Mouse (Mus musculus) gastrocnemius, adult 18-20 months (tissue): Measurements from ENCODE around the gene Pigm. TPM values are rescaled to one million over a fixed set of nuclear protein-coding genes. Genes with fewer than 3 reads are reported as not detected.

Source experiments
- DNase-seq: peaks from one replicate; pipeline ENCODE4 v3.0.0; 2021; ENCODE audit warnings: low spot score
- total RNA-seq, 2 experiments: library from RNA; stranded (reverse); gene quantifications; 2 replicates each; pipeline ENCODE4 v1.2.3; 2021

Pigm gene
- total RNA-seq, 2 experiments from 2014 or later: 3.0 to 3.3 TPM

DNA sequence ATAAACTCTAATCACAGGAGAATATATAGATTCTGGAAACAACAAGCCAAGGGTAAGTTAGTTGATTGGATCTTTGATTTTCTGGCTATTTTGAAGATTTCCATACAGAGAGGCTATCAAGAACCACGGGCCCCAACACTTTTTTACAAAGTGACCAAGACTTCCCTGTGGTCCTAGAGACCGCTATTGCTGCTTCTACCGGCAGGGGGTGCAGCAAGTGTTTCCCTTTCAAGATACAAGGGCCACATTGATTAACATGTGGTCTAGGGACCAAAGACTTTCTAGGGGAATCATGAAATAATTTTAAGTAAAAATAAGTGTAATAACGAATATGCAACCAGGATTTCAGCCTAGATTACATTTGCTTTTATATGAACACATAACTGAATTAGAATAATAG is 34.5 kb downstream of the Pigm start:
- peak; percentile 46 for DNase-seq

DNA sequence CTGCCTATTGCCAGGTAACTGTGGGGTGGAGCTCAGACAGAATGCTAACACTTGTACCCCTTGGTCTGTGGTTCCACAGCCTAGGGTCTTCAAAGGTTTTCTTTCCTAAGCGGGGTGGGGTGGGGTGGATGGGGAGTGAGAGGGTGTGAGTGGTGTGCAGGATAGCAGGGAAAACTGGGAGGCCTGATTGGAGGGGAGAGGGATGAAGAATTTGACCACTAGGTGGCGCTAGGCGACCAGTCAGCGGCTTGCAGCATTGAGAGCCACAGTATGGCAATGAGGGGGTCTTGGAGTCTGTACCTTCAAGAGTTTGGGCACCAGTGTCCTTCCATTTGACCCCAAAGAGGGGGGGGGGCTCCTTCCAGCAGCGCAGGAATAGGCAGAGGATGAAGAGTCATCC is 35.9 kb downstream of the Pigm start:
- peak; percentile 63 for DNase-seq

DNA sequence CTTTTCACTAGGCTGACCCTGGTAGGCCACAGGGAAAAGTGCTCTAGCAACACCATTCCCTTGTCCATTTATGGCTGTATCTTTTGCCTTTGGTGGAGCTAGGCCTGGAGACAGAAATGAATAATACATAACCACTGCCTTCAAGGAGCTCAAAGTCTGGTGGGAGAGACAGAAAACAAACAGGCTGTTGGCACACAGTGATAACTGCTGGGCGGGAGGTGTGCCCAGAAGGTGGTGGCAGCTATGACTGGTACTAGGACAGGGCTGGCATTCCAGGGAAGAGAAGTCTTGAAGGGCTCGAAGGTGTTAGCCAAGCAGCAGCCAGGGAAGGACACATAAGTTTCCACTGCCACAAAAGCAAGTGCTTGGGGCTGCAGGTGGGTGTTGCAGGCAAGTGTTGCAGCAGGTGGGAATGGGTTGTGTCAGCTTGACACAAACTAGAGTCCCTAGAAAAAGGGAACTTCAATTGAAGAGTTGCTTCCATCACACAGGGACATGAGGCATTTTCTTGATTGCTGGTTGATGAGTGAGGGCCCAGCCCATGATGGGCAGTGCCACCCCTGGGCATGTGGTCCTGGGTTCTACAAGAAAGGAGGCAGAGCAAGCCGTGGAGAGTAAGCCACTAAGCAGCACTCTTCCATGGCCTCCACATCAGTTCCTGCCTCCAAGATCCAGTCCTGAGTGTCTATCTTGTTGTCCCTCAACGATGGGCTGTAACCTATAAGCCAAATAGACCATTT is 37.3 kb downstream of the Pigm start:
- DNase-seq: no peak

DNA sequence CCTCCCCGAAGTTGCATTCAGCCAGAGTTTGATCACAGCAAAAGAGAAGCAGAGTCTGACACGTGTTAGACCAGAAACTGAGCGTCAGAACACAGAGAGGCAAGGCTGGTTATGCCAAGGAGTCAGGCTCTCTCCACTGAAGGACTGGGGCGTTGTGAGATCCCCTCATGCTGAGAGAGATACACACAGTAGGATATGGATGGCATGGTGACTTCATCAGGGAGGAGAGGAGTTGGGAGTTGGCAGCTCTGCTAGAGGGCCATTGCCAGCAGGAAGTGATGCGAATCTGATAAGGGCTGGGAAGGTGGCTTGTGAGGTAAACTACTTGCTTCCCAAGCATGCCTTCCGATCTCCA is 37.9 kb downstream of the Pigm start:
- DNase-seq: no peak

DNA sequence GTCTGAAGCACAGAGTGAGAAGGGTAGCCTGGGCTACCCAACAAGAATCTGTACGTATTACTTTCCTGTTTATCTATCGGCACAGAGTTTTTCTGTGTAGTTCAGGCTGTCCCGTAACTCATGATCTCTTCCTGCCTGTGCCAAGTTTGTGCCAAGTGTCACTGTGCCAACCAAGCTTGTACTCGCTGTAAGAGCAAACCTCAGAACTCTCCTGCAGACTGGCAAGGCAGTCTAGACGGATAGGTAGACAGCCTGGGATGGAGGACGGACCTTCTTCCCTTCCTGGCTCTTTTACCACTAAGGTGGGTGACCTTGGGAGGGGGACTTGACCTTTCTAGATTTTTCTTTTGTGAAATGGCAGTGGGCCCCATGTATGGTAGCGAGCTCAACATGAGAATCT is 38.7 kb downstream of the Pigm start:
- no peak for DNase-seq

DNA sequence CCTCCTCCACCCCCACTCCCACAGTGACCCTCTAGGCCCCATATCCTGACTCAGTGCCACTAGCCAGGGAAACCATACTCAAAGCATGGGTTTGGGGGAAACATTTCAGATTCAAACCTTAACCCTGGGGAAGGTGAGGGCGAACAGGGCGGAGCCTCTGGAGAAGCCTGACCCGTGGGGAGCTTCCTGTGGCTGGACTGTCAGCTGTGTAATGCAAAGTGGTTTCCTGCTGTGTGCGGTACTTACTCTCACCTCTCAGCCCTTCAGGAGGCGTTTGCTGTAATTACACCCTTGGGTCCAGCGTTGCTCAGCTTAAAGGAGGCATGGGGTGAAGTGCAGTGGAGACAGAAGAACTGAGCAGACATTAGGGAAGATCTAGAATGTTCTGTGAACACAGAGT is 41.8 kb downstream of the Pigm start:
- DNase-seq: no peak

DNA sequence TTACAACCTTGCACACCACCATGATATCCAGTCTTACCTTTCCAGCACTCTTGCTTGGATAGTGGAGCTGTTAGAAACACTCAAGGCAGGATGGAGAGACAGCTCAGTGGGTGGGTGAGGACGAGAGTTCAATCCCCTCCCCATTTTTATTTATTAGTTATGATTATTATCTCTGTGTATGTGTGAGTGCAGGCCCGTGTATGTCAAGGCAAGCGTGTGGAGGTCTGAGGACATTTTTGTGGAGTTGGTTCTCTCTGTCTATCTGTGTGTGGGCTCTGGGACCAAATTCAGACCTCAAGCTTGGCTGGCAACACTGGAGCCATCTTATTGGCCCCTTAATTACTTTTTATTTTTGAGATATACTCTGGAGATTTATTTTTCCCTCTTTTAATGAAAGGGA is 42.3 kb downstream of the Pigm start:
- no peak for DNase-seq

DNA sequence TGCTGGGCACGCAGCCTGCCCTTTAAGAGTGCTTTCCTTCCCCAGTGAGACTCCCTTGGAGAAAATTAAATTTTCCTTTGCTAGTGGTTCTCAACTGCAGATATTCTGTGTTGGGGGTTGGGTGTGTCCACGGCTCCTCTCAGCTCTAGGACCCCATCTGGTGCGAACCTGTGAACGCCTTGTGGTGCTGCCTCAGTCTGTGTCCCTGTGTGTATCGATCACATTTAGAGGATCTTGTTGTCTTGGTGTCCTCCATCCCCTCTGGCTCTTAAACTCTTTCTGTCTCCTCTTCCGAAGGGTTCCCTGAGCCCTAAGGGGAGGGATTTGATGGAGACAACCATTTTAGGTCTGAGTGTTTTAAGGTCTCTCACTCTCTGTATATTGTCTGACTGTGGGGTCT is 43.8 kb downstream of the Pigm start:
- DNase-seq: no peak

DNA sequence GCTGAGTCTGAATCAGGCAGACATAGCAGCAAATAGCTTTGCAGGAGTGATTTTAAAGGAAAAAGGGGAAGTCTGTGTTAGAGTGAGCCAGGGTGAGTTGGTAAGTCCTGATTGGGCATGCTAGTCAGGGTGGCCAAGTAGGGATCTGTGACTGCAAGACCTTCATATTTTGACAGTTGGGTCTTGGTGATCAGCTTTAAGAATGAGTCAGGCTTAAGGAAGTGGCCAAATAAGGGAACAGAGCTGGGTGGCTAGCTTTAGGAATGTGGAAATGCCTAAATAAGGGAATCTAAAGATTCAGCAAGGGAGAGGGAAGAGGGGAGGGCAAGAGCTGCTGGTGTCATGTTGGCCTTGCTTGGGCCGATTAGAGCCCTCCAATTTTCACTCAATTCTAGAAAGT is 47.0 kb downstream of the Pigm start:
- no peak for DNase-seq

DNA sequence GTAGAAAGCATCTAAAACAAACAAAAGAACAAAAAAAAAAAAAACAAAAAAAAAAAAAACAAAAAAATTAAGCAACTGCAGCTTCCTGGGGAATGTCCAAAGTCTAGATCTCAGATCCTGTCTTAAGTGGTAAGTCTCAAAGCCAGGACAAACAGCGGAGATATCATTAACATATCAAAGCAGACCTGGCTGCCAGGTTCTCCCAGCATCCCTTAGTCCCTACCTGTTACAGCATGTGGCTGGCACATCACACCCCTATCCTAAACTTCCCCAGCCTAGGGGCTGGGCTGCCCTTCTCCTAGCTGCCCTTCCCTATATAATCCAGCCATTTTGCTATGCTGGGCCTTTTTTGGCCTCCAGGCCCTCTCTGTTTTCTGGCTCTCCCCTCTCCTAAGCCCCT is 50.1 kb downstream of the Pigm start:
- DNase-seq: no peak

DNA sequence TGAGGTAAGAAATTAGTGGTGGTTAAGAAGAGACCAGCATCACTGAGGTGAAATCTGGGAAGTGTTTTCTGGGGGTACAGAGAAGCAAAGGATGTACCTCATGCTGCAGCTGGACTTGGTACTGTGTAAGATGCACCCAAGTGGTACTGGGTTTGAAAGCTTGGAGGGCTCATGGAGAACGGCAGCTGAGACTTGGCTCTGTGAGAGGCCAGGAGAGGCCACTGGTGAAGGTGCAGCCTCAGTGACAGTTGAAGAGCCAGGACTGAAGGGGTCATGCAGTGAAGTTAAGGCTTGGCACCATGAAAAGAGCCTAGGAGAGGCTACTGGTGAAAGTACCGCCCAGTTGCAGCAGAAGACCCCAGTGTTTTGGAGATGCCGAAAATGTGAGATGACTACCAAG is 51.5 kb downstream of the Pigm start:
- no peak for DNase-seq

DNA sequence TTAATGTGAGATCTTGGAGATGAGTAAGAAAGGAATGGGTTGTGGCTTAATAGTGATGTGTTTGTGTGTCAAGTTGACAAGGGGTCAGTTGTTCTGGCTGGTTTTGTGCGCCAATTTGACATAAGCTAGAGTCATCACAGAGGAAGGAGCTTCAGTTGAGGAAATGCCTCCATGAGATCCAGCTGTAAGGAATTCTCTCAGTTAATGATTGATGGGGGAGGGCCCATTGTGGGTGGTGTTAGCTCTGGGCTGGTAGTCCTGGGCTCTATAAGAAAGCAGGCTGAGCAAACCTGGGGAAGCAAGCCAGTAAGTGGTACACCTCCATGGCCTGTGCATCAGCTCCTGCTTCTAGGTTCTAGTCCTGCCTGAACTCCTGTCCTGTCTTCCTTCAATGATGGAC is 52.3 kb downstream of the Pigm start:
- DNase-seq: no peak

DNA sequence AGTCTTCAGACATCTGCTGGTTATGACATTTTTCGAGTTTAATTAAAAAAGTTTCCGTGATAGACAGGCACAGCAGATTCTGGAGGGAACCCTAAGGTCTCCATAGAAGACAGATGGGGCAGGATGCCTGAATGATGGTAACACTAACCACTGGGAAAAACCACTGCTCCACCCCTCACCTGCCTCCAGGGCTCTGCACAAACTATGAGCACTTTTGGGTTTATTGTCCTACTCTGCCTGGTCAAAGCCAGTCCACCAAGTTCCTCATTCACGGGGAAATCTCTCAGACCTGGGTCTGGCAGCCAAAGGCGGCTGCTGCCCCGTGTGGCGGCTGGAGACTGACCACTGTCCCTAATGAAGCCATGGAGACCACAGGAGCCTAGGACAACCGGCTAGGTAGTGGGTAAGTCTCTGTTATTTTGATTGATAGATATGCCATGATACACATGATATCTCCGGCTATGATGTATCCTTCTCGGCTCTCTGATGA is 54.4 kb downstream of the Pigm start:
- DNase-seq: no peak

DNA sequence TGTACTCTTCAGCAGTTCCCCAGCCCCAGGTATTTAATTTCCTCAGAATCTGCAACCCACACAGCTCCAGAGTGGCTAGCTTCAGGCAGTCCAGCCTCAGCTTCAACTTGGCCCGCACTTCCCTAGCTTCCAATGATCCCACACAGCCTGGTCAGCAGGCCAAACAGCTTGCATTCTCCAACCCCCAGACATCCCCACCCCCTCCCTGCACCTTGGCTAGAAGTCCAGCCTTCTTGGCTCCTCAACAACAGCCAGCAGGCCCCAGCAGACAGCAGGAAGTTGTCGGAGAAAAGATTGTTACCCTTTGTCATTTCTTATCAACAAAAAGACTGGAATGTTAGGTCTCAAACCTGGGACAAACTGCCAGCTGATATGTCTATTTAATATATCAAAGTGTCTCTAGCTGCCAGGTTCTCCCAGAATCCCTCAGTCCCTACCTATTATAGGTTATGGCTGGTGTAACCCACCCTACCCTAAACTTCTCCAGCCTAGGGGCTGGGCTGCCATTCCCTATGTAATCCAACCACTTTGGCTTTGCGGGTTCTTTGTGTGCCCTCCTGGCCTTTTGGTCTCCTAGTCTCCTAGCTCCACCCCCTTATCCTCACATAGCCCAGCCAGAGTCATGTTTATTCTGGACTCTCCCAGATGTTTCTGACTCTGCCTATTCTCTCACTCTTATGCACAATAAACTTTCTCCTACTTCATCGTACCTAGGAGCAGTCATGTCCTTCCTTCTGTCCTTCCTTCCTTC is 55.7 kb downstream of the Pigm start:
- DNase-seq: peak; percentile 26

DNA sequence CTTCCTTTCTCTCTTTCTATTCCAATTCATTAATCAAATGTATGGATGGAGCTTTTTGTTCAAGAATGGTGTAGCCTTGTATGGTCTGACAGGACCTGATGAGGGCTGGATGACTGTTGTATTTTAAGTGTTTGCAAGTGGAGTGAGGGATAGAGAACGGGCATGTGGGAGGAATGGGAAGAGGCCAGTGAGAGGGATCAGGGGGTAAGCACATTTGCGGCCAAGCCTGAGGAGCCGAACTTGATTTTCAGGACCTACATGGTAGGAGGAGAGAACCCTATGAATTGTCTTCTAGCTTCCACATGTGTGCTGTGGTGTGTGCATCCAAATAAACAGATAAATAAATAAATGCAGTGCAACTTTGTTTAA is 56.2 kb downstream of the Pigm start:
- DNase-seq: no peak

DNA sequence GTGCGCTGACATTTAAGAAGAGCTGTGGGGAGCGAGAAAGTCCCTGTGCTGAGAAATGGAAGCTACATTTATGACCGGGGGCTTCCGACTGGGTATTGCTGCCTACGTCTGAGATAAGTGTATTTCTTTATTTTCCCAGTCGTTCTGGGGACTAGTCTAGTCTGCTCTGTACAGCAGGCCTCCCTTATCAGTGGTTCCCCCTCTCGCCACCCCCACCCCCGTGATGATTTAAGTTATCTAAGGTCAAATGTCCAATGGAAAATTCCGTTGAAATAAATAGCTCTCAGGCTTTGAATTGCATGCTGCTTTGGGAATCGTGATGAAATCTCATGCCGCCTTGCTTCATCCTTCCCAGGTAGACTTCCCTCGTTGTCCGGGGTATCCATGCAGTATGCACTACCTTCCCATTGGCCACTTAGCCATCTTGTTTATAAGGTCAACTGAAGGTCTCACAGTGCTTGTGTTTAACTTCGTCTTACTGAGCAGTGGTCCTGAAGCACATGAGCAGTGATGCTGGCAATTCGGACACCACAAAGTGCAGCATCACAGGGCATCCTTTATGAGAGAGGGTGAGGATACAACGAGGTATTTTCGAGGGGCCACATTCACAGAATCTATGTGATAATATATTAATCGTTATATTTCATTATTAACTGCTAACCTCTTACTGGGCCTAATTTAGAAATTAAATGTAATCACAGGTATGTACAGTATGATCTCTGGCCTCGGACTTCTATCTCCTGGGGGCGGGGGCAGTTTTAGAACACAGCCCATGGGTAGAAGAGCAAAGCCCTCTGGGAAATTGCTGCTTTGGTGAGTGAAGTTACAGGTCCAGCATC is 56.9 kb downstream of the Pigm start:
- no peak for DNase-seq

Other genes with a start within 250 kb of the Pigm start
- 10 to 100 TPM; 74.8 to 76.0 TPM for gene Pex19, start 249.8 kb upstream of the Pigm start, total RNA-seq
- 100 to 1,000 TPM; 192 to 193 TPM for gene Dcaf8, start 228.5 kb upstream of the Pigm start, total RNA-seq
- gene Pea15a, start 169.7 kb upstream of the Pigm start, total RNA-seq: 10 to 100 TPM; 20.2 to 33.2 TPM
- 1,000 to 10,000 TPM; 2,670 to 3,214 TPM for gene Casq1, start 156.7 kb upstream of the Pigm start, total RNA-seq
- under 1 TPM; 0.40 to 0.43 TPM for gene Atp1a4, start 118.1 kb upstream of the Pigm start, total RNA-seq
- 10 to 100 TPM in 1 of 2 experiments, 1 to 10 TPM in 1; 7.6 to 10.6 TPM for gene Igsf8, start 114.9 kb upstream of the Pigm start, total RNA-seq
- 1,000 to 10,000 TPM in 1 of 2 experiments, 100 to 1,000 TPM in 1; 896 to 1,049 TPM for gene Atp1a2, start 78.5 kb upstream of the Pigm start, total RNA-seq
- gene Kcnj9, start 47.2 kb upstream of the Pigm start, total RNA-seq: not detected
- under 1 TPM; 0.05 to 0.17 TPM for gene Kcnj10, start 35.3 kb upstream of the Pigm start, total RNA-seq
- gene Slamf9, start 98.8 kb downstream of the Pigm start, total RNA-seq: under 1 TPM; 0.28 to 0.30 TPM
- under 1 TPM in 1 of 2 experiments, not detected in 1; 0.19 TPM for gene Igsf9, start 105.2 kb downstream of the Pigm start, total RNA-seq
- 10 to 100 TPM; 14.0 to 28.7 TPM for gene Tagln2, start 123.5 kb downstream of the Pigm start, total RNA-seq
- under 1 TPM in 1 of 2 experiments, not detected in 1; 0.47 TPM for gene Cfap45, start 144.3 kb downstream of the Pigm start, total RNA-seq
- not detected for gene Vsig8, start 179.4 kb downstream of the Pigm start, total RNA-seq
- under 1 TPM; 0.18 to 0.24 TPM for gene Slamf8, start 214.0 kb downstream of the Pigm start, total RNA-seq
- not detected for gene Fcrl6, start 226.0 kb downstream of the Pigm start, total RNA-seq